In genomic region chr19:14957727-14958126, GRCm38 (mm10) we compare ENCODE assay signal across 19 mouse cellular contexts.
DNase-seq lines count a peak whose midpoint lies in the region; ATAC-seq lines count a peak whose summit lies in the region.
"Had no signal": no experiment of that assay in that cellular context is flagged by ENCODE, and none has a peak within 500 bp of the region (broad histone marks: within the 10 kb centered on the region; RNA-seq: fewer than 3 reads in every experiment).

No protein-coding gene starts in this region.

- no peak overlapping the region for H3K4me3 ChIP-seq in forebrain, embryonic 14.5 days (ENCODE audit: low read depth, low read length)
- H3K4me3 ChIP-seq: embryonic facial prominence, embryonic 10.5 days; heart, embryonic 13.5 days; limb, embryonic 15.5 days had no signal

- no peaks in the 10 kb centered on the region for H3K9me3 ChIP-seq in forebrain, embryonic 14.5 days (replicated peaks; ENCODE audit: control insufficient read depth, low read length)
- H3K9me3 ChIP-seq: embryonic facial prominence, embryonic 10.5 days; heart, embryonic 13.5 days; limb, embryonic 15.5 days had no signal

- H3K4me1 ChIP-seq in forebrain, embryonic 14.5 days (ENCODE audit: control insufficient read depth, insufficient read depth, low read length): no peaks in the 10 kb centered on the region; the same call in 1 of the 2 replicates
- H3K4me1 ChIP-seq: limb, embryonic 15.5 days had no signal

- peak; percentile 7 for DNase-seq in layer of hippocampus, adult 11-12 months (ENCODE audit: low spot score)
- DNase-seq in layer of hippocampus, postnatal 10 days (ENCODE audit: low spot score in 2 of 2): no peak
- DNase-seq in forebrain, embryonic 14.5 days (ENCODE audit: low spot score): peak; percentile 37
- DNase-seq in left cerebral cortex, adult 9 months (ENCODE audit: low spot score in 2 of 2): peak; percentile 6 to 19
- DNase-seq in right cerebral cortex, postnatal 14 days: peak; percentile 25
- DNase-seq in heart, adult 9 months (ENCODE audit: low spot score in 2 of 2): no peak
- no peak for DNase-seq in cerebellum, postnatal 4 days (ENCODE audit: low spot score in 2 of 2)
- DNase-seq in heart, adult 18-20 months: no peak
- DNase-seq: cerebellum, postnatal 14 days; heart, postnatal 4 days; kidney, adult 9 months; lung, adult 18-20 months; lung, postnatal 36 days; thymus, postnatal 4 days had no signal

- H3K9ac ChIP-seq in forebrain, embryonic 14.5 days (ENCODE audit: low read length): no peak overlapping the region
- H3K9ac ChIP-seq: heart, embryonic 13.5 days; limb, embryonic 15.5 days had no signal

- H3K27ac ChIP-seq in forebrain, embryonic 14.5 days (ENCODE audit: low read depth, low read length): no peak overlapping the region
- H3K27ac ChIP-seq: heart, embryonic 13.5 days; hindbrain, postnatal 0 days; limb, embryonic 15.5 days had no signal

- H3K4me2 ChIP-seq in forebrain, embryonic 14.5 days (ENCODE audit: low read length): no peak overlapping the region
- H3K4me2 ChIP-seq: heart, embryonic 13.5 days; limb, embryonic 15.5 days had no signal

- ATAC-seq in forebrain, embryonic 14.5 days: peak; percentile 55; the same call in 1 of the 2 replicates
- ATAC-seq: hindbrain, postnatal 0 days; Patski had no signal

- WGBS in forebrain, embryonic 14.5 days: 87% methylated on average over 19 of the region's 19 CpGs

- no peaks in the 10 kb centered on the region for H3K27me3 ChIP-seq in forebrain, embryonic 14.5 days (replicated peaks; ENCODE audit: control insufficient read depth, insufficient read depth, low read length)
- H3K27me3 ChIP-seq: heart, embryonic 13.5 days; limb, embryonic 15.5 days had no signal

- H3K36me3 ChIP-seq in forebrain, embryonic 14.5 days (ENCODE audit: control insufficient read depth, insufficient read depth, low read length): no peaks in the 10 kb centered on the region
- H3K36me3 ChIP-seq: embryonic facial prominence, embryonic 10.5 days; heart, embryonic 13.5 days; limb, embryonic 15.5 days had no signal

Comparison
In these comparisons a context has a peak if more than half of its experiments do, and no peak if none do; other contexts are left out.
1. DNase-seq: peak in layer of hippocampus, adult 11-12 months (single experiment), forebrain, embryonic 14.5 days (single experiment), left cerebral cortex, adult 9 months (2 of 2) and right cerebral cortex, postnatal 14 days (single experiment); none in layer of hippocampus, postnatal 10 days (0 of 2), heart, adult 9 months (0 of 2), cerebellum, postnatal 4 days (0 of 2) and heart, adult 18-20 months (0 of 2).